Mouse (Mus musculus) MEL (cell line): ENCODE results near the gene Thumpd1. TPM values are rescaled to one million over a fixed set of nuclear protein-coding genes. Genes with fewer than 3 reads are reported as not detected.

ENCODE experiments used
- DNase-seq: peaks from one replicate; pipeline ENCODE4 v3.0.0; 2011; ENCODE audit warnings: low read depth, low spot score
- H3K27ac ChIP-seq: 2 replicates; pipeline ENCODE4 v1.5.1; 2012; ENCODE audit warnings: low read depth, mild to moderate bottlenecking, control low read depth, low read length, moderate library complexity; ENCODE audit not compliant: control insufficient read depth
- H3K27me3 ChIP-seq, 2 experiments: fragments of 150-350 bp in 1 of 2; sonication (generic) in 1 of 2; 2 replicates each; pipeline ENCODE4 v1.6.1; 2012; ENCODE audit warnings: low read length in 2 of 2, mild to moderate bottlenecking in 2 of 2, improper control_type of control experiment in 1 of 2, moderate library complexity in 1 of 2; ENCODE audit not compliant: insufficient read depth in 2 of 2, control insufficient read depth in 1 of 2
- H3K36me3 ChIP-seq, 2 experiments: 2 replicates each; pipeline ENCODE4 v1.6.1; 2012 to 2014; ENCODE audit warnings: low read length in 2 of 2, improper control_type of control experiment in 1 of 2, inconsistent platforms in 1 of 2, mild to moderate bottlenecking in 1 of 2; ENCODE audit not compliant: insufficient read depth in 2 of 2, control insufficient read depth in 1 of 2
- H3K4me1 ChIP-seq, 2 experiments: fragments of 150-350 bp in 1 of 2; sonication (generic) in 1 of 2; 2 replicates each; pipeline ENCODE4 v1.6.1; 2012; ENCODE audit warnings: low read length in 2 of 2, improper control_type of control experiment in 1 of 2, mild to moderate bottlenecking in 1 of 2; ENCODE audit not compliant: insufficient read depth in 2 of 2, control insufficient read depth in 1 of 2
- H3K4me3 ChIP-seq, 2 experiments: fragments of 150-350 bp in 1 of 2; sonication (generic) in 1 of 2; 2 replicates each; pipeline ENCODE4 v1.5.1; 2012; ENCODE audit warnings: low read depth in 2 of 2, low read length in 2 of 2, mild to moderate bottlenecking in 2 of 2, moderate library complexity in 2 of 2, control low read depth in 1 of 2, improper control_type of control experiment in 1 of 2; ENCODE audit not compliant: control insufficient read depth in 1 of 2, insufficient read depth in 1 of 2
- H3K79me2 ChIP-seq: 2 replicates; pipeline ENCODE4 v1.6.1; 2012; ENCODE audit warnings: mild to moderate bottlenecking, low read length, moderate library complexity; ENCODE audit not compliant: control insufficient read depth, poor library complexity, insufficient read depth
- H3K9ac ChIP-seq: 2 replicates; pipeline ENCODE4 v1.6.1; 2012; ENCODE audit warnings: low read depth, mild to moderate bottlenecking, control low read depth, low read length, moderate library complexity; ENCODE audit not compliant: control insufficient read depth, poor library complexity, severe bottlenecking
- H3K9me3 ChIP-seq: fragments of 150-350 bp; sonication (generic); replicated peaks from 2 replicates; pipeline ENCODE4 v1.6.1; 2012; ENCODE audit warnings: mild to moderate bottlenecking, low read length, improper control_type of control experiment, moderate library complexity; ENCODE audit not compliant: insufficient read depth
- BHLHE40 ChIP-seq: IDR thresholded peaks from 2 replicates; pipeline ENCODE4 v1.6.1; 2012; ENCODE audit warnings: low read depth, mild to moderate bottlenecking, inconsistent platforms, low read length, improper control_type of control experiment, borderline replicate concordance
- E2F4 ChIP-seq: IDR thresholded peaks from 2 replicates; pipeline ENCODE4 v1.6.1; 2011; ENCODE audit warnings: low read depth, low read length, improper control_type of control experiment, borderline replicate concordance
- ELF1 ChIP-seq: IDR thresholded peaks from 2 replicates; pipeline ENCODE4 v1.6.1; 2014; ENCODE audit warnings: low read depth, mild to moderate bottlenecking, inconsistent platforms, low read length, improper control_type of control experiment, moderate library complexity
- GABPA ChIP-seq: IDR thresholded peaks from 2 replicates; pipeline ENCODE4 v1.6.1; 2012; ENCODE audit warnings: low read depth, mild to moderate bottlenecking, inconsistent platforms, low read length, improper control_type of control experiment, moderate library complexity
- JUND ChIP-seq: IDR thresholded peaks from 2 replicates; pipeline ENCODE4 v1.6.1; 2011; ENCODE audit warnings: low read depth, mild to moderate bottlenecking, improper control_type of control experiment, low read length
- MAFK ChIP-seq: IDR thresholded peaks from 2 replicates; pipeline ENCODE4 v1.6.1; 2011; ENCODE audit warnings: low read depth, mild to moderate bottlenecking, low read length, improper control_type of control experiment, borderline replicate concordance
- MAX ChIP-seq: IDR thresholded peaks from 2 replicates; pipeline ENCODE4 v1.6.1; 2011; ENCODE audit warnings: low read length, improper control_type of control experiment
- MAZ ChIP-seq: IDR thresholded peaks from 2 replicates; pipeline ENCODE4 v1.6.1; 2012; ENCODE audit warnings: low read depth, mild to moderate bottlenecking, inconsistent platforms, low read length, improper control_type of control experiment
- MXI1 ChIP-seq: IDR thresholded peaks from 2 replicates; pipeline ENCODE4 v1.6.1; 2011; ENCODE audit warnings: mild to moderate bottlenecking, low read depth, low read length, improper control_type of control experiment
- MYB ChIP-seq: IDR thresholded peaks from 2 replicates; pipeline ENCODE4 v1.6.1; 2011; ENCODE audit warnings: mild to moderate bottlenecking, low read depth, low read length, improper control_type of control experiment
- MYC ChIP-seq: IDR thresholded peaks from 2 replicates; pipeline ENCODE4 v1.6.1; 2011; ENCODE audit warnings: low read depth, mild to moderate bottlenecking, low read length, improper control_type of control experiment, moderate library complexity
- NELFE ChIP-seq: IDR thresholded peaks from 2 replicates; pipeline ENCODE4 v1.6.1; 2011; ENCODE audit warnings: low read depth, low read length, improper control_type of control experiment
- NRF1 ChIP-seq: IDR thresholded peaks from 2 replicates; pipeline ENCODE4 v1.6.1; 2014; ENCODE audit warnings: low read depth, mild to moderate bottlenecking, inconsistent platforms, low read length, improper control_type of control experiment, moderate library complexity; ENCODE audit not compliant: poor library complexity, insufficient read depth, severe bottlenecking
- POLR2AphosphoS5 ChIP-seq: IDR thresholded peaks from 2 replicates; pipeline ENCODE4 v1.6.1; 2012; ENCODE audit warnings: low read depth, borderline replicate concordance, mild to moderate bottlenecking, inconsistent platforms, low read length, moderate library complexity, mixed read lengths
- RAD21 ChIP-seq: IDR thresholded peaks from 2 replicates; pipeline ENCODE4 v1.6.1; 2011; ENCODE audit warnings: mild to moderate bottlenecking, low read depth, low read length, improper control_type of control experiment
- RCOR1 ChIP-seq: IDR thresholded peaks from 2 replicates; pipeline ENCODE4 v1.6.1; 2012; ENCODE audit warnings: low read depth, mild to moderate bottlenecking, inconsistent platforms, low read length, improper control_type of control experiment
- SIN3A ChIP-seq: IDR thresholded peaks from 2 replicates; pipeline ENCODE4 v1.6.1; 2012; ENCODE audit warnings: low read length, improper control_type of control experiment, inconsistent platforms
- SMC3 ChIP-seq: IDR thresholded peaks from 2 replicates; pipeline ENCODE4 v1.6.1; 2011; ENCODE audit warnings: low read depth, low read length, improper control_type of control experiment
- TCF12 ChIP-seq: IDR thresholded peaks from 2 replicates; pipeline ENCODE4 v1.6.1; 2014; ENCODE audit warnings: low read depth, mild to moderate bottlenecking, inconsistent platforms, low read length, improper control_type of control experiment, moderate library complexity
- UBTF ChIP-seq: IDR thresholded peaks from 2 replicates; pipeline ENCODE4 v1.6.1; 2012; ENCODE audit warnings: low read depth, mild to moderate bottlenecking, inconsistent platforms, low read length, improper control_type of control experiment, moderate library complexity, borderline replicate concordance; ENCODE audit not compliant: insufficient read depth
- USF1 ChIP-seq: IDR thresholded peaks from 2 replicates; pipeline ENCODE4 v1.6.1; 2014; ENCODE audit warnings: low read depth, mild to moderate bottlenecking, inconsistent platforms, low read length, improper control_type of control experiment, moderate library complexity
- USF2 ChIP-seq, 2 experiments: IDR thresholded peaks; 2 replicates each; pipeline ENCODE4 v1.6.1; 2011 to 2012; ENCODE audit warnings: improper control_type of control experiment in 2 of 2, low read length in 2 of 2, borderline replicate concordance in 1 of 2, inconsistent platforms in 1 of 2, low read depth in 1 of 2, mild to moderate bottlenecking in 1 of 2; ENCODE audit not compliant: insufficient read depth in 1 of 2
- ZC3H11A ChIP-seq: IDR thresholded peaks from 2 replicates; pipeline ENCODE4 v1.6.1; 2012; ENCODE audit warnings: low read depth, mild to moderate bottlenecking, inconsistent platforms, low read length, improper control_type of control experiment
- ZMIZ1 ChIP-seq: IDR thresholded peaks from 2 replicates; pipeline ENCODE4 v1.6.1; 2012; ENCODE audit warnings: low read depth, mild to moderate bottlenecking, inconsistent platforms, low read length, improper control_type of control experiment, moderate library complexity
- ZNF384 ChIP-seq: IDR thresholded peaks from 2 replicates; pipeline ENCODE4 v1.6.1; 2012; ENCODE audit warnings: low read depth, mild to moderate bottlenecking, inconsistent platforms, low read length, improper control_type of control experiment
- polyA plus RNA-seq, 2 experiments: library from polyadenylated mRNA; stranded (reverse) in 1 of 2; unstranded in 1 of 2; fragments of >175 nt in 1 of 2; fragments of >200 nt in 1 of 2; gene quantifications; 2 replicates each; pipeline versions ENCODE4 v1.2.1 to v1.2.4; 2012; ENCODE audit warnings: low replicate concordance in 2 of 2, low read depth in 1 of 2; ENCODE audit not compliant: insufficient read length in 2 of 2, insufficient read depth in 1 of 2, missing spikeins in 1 of 2
- total RNA-seq: library from RNA; depleted of rRNA; stranded (reverse); fragments of 300-350 nt; gene quantifications from 2 replicates; pipeline ENCODE4 v1.2.3, GENCODE M21; 2012

Thumpd1 gene
- total and polyA plus RNA-seq, 3 experiments = 56.4 to 67.5 TPM; not detected in 1

DNA sequence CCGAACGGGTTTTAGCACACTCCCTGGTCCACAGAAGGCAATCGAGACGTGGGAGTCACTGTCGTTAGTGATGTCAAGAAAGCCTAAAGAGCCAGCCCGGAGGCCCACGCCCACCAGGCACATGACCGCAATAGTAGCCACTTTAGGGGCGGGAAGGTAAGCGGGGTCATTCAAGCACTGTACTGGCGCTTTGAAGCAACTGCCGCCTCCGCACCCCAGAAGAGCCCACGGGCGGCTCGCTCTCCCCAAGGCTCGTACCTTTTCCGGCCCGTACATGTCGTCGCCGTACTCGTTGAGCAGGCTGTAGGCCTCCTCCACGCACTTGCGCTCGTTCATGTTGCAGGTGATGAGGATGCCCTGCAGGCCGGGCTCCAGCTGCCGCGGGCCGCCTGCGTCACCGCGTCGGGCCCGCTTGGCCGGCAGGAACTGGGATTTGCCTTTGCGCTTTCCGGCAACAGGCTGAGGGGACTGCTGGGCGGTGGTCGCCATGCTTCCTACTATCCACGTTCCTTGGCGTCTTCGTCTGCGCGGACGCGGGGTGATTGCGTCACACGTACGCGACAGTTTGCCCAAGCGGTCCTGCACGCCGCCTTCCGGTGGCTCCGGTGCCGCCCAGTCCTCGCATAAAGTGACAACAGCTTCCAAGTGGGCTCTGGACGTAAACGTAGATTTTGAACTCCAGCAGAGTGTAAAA is at the start of gene Thumpd1 (continued):
- 0 out of 2 replicates have a peak, but pooled peaks have one; percentile 30 for TF ChIP-seq BHLHE40
- TF ChIP-seq RAD21 = no peak
- peak; percentile 95 for TF ChIP-seq MYC
- TF ChIP-seq ELF1 = peak; percentile 88
- TF ChIP-seq JUND = no peak

GRCm38 (mm10) chr7:119769895-119770294 is 49.3 kb upstream of the Thumpd1 start:
- Histone ChIP-seq H3K79me2 (no peaks in the 10 kb centered on the region), H3K4me1 (no peaks in the 10 kb centered on the region), H3K27ac (no peak overlapping the region), H3K27me3 (no peaks in the 10 kb centered on the region)
- TF ChIP-seq TCF12 (no peak), USF2 (IDR thresholded peaks at IDR 0.05; ENCODE audit: borderline replicate concordance in 1 of 2, insufficient read depth in 1 of 2, low read depth in 1 of 2, low read length in 2 of 2) (no peak), POLR2AphosphoS5 (no peak), ZNF384 (peak; percentile 56; the same call in 1 of the 2 replicates), GABPA (no peak)
- TF ChIP-seq, all 39 proteins: peak for 1
- peaks cover 0 to 4% of the 10 kb centered on the region in 2 experiments; a peak in 2 of 4 replicates for H3K36me3 ChIP-seq
- H3K4me3 ChIP-seq = no peak overlapping the region
- no peak overlapping the region for H3K9ac ChIP-seq
- H3K9me3 ChIP-seq = no peaks in the 10 kb centered on the region
- DNase-seq = no peak

GRCm38 (mm10) chr7:119766996-119767395 is 46.4 kb upstream of the Thumpd1 start:
- H3K27ac ChIP-seq = no peak overlapping the region
- DNase-seq = no peak
- no peak overlapping the region for H3K9ac ChIP-seq
- H3K27me3 ChIP-seq = no peaks in the 10 kb centered on the region; a peak in 1 of 4 replicates
- no peaks in the 10 kb centered on the region for H3K79me2 ChIP-seq
- no peak overlapping the region for H3K4me3 ChIP-seq
- TF ChIP-seq ZC3H11A (no peak), MXI1 (no peak), SMC3 (no peak), MAFK (no peak), RCOR1 (no peak), NRF1 (no peak), ZMIZ1 (no peak), GABPA (no peak), USF2 (IDR thresholded peaks at IDR 0.05; ENCODE audit: borderline replicate concordance in 1 of 2, insufficient read depth in 1 of 2, low read depth in 1 of 2, low read length in 2 of 2) (no peak), NELFE (no peak), POLR2AphosphoS5 (no peak), MAX (no peak), MAZ (no peak), SIN3A (no peak), MYB (no peak), ZNF384 (no peak), UBTF (no peak), RAD21 (no peak), USF1 (no peak), E2F4 (no peak)
- TF ChIP-seq, all 39 proteins: peak for 0
- H3K9me3 ChIP-seq = no peaks in the 10 kb centered on the region
- peaks cover 0 to 4% of the 10 kb centered on the region in 2 experiments; a peak in 2 of 4 replicates for H3K36me3 ChIP-seq
- no peaks in the 10 kb centered on the region for H3K4me1 ChIP-seq
